Mouse (Mus musculus) kidney, postnatal 10 days (tissue): ENCODE data around the gene Ift52.
"Not testable (repeated sequence)": the region's sequence is repeated elsewhere in the genome, so short reads cannot be mapped to it uniquely, and the experiment has no call there.

Experiments used
- DNase-seq: peaks from one replicate; pipeline ENCODE4 v3.0.0; 2021; ENCODE audit warnings: mixed read lengths

Gene Ift52

GRCm38 (mm10) chr2:163032622-163033021 is 15.5 kb downstream of the Ift52 start:
- DNase-seq = no peak

DNA sequence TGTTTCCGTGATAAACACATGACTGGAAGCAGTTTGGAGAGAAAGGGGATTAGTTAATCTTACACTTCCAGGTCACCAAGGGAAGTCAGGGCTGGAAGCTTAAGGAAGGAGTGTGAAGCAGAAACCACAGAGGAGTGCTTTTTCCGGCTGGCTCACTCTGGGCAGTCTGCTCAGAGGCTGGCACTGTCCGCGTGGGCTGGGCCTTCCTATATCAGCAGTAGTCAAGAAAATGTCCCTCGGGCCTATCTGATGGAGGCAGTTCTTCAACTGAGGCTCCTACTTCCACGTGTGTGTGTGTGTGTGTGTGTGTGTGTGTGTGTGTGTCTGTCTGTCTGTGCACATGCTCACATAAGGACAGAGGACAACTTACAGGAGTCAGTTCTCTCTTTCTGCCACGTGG is 22.8 kb downstream of the Ift52 start:
- no peak for DNase-seq

GRCm38 (mm10) chr2:163048125-163048524 is 31.0 kb downstream of the Ift52 start:
- DNase-seq = peak; percentile 86

DNA sequence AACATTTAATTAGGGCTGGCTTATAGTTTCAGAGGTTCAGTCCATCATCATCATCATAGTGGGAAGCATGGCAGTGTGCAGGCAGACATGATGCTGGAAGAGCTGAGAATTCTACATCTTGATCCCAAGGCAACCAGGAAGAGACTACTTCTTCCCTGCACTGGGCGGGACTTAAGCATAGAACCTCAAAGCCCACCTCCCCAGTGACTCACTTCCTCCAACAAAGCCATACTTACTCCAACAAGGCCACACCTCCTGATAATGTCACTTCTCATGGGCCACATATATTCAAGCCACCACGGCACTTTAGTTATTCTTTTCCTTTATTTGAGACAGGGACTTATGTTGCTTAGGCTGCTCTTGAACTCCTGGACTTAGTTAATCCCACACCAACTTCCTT is 32.0 kb downstream of the Ift52 start:
- no peak for DNase-seq

DNA sequence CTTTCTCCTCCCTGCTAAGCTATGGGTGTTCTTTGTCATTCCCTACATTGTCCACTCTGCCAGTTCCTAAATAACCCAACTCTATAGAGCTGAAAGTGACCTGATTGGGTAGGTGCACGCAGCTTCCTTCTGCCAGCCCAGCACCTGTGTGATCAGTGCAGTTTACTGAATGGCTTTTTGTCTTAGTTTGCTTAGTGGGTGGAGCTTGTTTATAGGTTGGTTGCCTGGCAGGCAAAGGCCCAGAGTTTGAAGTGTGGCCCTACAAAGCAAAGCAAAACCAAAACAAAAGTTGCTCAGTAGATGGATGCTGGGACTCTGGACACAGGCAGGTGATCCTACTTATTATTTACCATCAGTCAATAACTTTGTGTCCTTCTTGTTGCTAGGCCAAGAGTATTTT is 34.5 kb downstream of the Ift52 start:
- no peak for DNase-seq

GRCm38 (mm10) chr2:163052101-163052500 is 34.9 kb downstream of the Ift52 start:
- DNase-seq = no peak

DNA sequence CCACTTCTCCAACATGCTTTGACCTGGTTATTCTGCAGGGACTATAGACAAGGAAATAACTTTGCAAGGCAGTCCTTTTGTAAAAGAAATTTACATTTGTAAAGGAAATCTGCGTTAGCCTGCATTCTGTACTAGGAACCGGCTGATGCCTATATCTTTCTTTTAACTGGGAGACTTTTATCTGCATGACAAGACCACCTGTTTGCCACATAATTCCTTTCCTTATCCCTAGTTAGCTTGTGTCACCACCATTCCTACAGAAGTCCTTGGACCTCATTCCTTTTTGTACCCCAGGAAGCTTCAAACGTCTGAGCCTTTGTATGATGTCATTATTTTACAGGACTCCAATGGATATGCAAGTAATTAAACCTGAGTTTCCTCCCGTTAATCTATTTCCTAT is 35.7 kb downstream of the Ift52 start:
- no peak for DNase-seq

GRCm38 (mm10) chr2:163054335-163054840 is 37.2 kb downstream of the Ift52 start, which contains the start of gene Mybl2:
Gene Mybl2, plus strand, starts transcription at chr2:163054687.
- peak; percentile 95 for DNase-seq

DNA sequence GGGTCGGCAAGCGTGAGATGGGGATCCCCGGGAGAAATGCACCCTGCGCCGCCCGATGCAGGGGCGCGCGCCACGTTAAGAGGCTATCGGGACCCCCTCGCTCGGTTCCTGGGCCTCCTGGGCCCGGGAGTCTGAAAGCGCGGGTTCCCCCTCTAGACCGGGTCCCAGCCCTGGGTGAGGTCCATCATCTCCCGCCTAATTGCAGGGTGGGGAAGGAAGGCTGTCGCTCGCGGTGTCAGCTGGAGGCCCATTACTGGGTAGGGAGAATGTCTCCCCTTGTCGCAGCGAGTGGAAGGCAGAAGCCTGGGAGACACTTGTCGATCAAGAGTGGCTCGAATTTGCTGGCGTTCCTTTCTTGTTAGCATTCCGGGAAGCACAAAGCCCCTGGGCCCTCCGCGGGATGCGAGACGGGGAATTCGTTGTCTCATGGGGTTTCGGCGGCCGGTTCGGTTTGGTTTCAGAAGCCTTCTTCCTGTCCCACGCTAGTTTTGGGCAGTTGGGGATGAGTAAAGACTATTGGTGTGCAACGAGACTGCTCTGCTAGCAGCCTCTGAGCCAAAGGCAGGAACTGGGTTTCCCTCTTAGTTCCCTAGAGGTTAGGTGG is 37.8 kb downstream of the Ift52 start:
- peak; percentile 33 for DNase-seq

- DNase-seq = no peak
Observed at GRCm38 (mm10) chr2:163055715-163056114, 38.6 kb downstream of the Ift52 start.

- no peak for DNase-seq
Observed at GRCm38 (mm10) chr2:163056584-163056983, 39.4 kb downstream of the Ift52 start.

- DNase-seq = not testable (repeated sequence)
Observed at GRCm38 (mm10) chr2:163058981-163059380, 41.8 kb downstream of the Ift52 start.

GRCm38 (mm10) chr2:163060630-163061029 is 43.5 kb downstream of the Ift52 start:
- DNase-seq = no peak

DNA sequence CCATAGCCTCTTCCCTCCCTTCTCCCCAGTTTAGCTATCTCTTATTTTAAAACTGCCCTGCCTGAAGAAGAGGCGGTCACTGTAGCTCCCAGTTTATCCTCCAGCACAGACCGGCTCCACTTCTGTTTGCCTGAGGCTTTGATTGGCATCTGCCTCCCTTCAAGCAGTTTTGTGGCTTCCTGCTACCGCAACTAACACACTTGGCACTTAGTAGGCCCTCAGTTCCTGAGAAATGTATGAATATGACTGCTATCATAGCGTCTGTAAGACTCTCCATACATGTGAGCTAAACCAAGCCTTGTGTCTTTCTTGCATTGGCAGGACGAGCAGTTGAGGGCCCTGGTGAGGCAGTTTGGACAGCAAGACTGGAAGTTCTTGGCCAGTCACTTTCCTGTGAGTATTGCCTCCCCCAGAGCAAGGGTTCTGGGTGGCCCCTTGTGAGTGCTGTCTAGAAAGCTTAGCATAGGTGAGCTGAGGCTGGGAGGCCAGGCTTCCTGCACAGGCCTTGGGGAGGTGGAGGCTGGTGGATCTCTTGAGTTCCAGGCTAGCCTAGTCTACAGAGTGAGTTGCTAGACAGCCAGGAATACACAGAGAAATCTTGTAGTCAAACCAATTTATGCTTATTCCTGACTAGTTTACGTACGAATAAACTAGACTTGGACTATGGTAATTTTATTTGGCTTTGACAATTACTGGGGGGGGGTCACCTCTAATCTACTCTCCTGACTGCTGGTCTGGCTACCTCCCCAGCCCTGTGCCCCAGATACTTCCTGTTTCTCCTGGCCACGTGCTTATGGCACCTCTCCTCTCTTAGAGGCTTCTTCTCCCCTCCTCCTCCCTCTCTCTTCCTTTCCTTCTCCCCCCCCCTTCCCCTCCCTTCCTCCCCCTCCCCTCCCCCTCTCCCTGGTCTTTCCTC is 44.3 kb downstream of the Ift52 start:
- no peak for DNase-seq

DNA sequence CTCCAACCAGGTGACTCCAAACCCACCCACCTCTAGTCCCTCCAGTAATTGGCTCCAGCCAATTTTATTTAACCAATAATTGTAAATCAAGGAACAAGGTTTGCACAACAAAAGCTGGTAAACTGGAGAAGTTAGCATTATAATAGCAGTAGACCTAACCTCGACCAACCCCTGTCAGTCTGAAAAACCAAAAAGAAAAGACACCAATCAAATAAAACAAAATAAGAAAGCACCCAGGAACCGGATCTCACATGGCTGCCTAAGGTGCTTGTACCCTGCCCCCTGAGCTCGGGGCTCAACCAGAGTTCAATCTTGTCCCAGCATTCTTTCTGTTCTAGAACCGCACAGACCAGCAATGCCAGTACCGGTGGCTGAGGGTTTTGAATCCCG is 45.0 kb downstream of the Ift52 start:
- no peak for DNase-seq

- no peak for DNase-seq
Observed at GRCm38 (mm10) chr2:163066326-163066725, 49.2 kb downstream of the Ift52 start.

DNA sequence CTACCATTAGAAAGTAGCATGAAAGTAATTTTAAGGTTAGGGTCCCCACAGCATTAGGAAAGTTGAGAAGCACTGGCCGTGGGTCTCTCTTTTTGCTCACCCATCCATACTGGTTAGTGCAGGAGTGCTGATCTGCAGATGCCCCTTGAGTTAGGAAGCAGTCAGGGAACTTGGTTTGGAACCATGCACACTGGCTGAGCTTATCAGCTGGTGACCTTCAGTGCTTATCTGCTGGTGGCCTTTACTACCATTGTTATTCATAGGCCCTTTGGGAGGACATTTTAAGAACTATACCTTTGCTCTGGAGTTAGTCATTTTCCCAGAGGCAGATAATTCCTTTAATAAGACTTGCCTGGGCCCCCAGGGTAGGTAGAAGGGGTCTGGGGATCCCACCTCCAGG is 50.1 kb downstream of the Ift52 start:
- no peak for DNase-seq

- no peak for DNase-seq
Observed at GRCm38 (mm10) chr2:163070213-163070612, 53.1 kb downstream of the Ift52 start.

DNA sequence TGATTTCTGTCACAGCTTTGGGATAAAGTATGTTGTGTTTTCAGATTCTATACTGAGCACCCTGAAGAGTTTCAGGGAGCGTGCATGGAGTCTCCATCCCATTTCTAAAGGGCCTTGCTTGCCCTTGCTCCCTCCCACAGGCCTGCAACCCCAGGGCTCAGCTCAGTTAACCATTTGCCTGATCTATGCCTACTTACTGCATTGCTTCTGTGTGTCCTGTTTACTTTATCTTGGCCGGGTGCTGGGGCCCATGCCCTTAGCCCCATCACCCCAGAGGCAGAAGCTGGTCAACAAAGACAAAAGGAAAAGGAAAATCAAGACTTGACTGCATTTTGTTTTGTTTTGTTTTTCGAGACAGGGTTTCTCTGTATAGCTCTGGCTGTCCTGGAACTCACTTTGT is 54.4 kb downstream of the Ift52 start:
- no peak for DNase-seq

DNA sequence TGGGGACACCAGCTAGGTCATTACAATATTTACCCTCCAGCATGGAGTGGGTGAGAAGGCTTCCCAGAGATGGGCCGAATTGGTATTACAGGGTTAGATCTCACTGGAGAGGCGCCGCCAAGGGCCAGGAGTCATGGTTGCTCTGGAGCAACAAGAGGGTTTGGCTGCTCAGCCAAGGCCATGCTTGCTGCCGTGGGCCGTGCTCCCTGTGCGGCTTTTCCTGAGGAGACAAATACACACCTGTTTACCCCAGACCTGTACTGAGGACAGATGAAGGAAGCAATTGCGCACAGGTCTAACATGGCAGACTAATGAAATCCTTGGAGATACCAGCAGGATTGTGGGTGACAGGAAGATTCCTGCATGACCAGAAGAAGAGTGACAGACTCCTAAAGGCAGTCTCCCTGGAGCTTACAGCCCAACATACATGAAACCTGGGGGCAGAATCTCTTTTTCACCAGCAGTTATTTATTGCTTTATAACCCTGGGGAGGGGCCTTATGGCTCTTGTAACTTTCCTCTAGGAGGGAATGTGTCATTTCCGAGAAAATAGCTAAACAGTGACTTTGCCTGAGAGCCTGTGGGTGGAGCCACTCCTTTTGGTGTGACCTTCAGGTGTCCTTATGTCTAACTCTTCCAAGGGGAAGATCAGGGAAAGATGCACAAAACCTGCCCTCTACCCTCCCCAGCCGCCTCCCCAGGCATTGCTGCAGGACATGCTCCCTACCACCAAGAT is 56.0 kb downstream of the Ift52 start:
- DNase-seq = no peak

- no peak for DNase-seq
Observed at GRCm38 (mm10) chr2:163074006-163074405, 56.9 kb downstream of the Ift52 start.

GRCm38 (mm10) chr2:163074808-163075207 is 57.7 kb downstream of the Ift52 start:
- no peak for DNase-seq

DNA sequence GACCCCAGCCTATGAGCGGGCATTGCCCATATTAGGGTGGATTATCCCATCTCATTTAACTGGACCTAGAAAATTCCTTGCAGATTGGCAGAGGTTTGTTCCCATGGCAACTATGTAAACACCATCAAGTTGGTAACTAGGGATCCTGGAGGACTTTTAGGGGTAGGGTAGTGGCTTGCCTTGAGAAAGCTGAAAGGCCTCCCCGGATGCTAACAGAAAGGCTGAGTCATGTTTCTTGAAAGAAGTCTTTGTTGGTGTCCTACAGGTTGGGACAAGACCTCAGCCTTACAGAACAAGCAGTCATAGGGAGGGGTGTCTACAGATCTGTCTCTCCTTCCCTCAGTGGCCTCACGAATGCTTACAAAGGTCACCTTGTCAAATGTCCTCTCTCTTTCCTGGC is 58.1 kb downstream of the Ift52 start:
- no peak for DNase-seq
